Mouse (Mus musculus) ovary, postnatal 14 days (tissue): ENCODE measurements around the gene Cmtm5.
"Not testable (repeated sequence)": the region's sequence is repeated elsewhere in the genome, so short reads cannot be mapped to it uniquely, and the experiment has no call there.

Experiments
- DNase-seq: peaks from one replicate; pipeline ENCODE4 v3.0.0; 2022; ENCODE audit warnings: low spot score

Cmtm5 gene

GRCm38 (mm10) chr14:54959853-54960613 lies 24.0 kb downstream of the Cmtm5 start:
- DNase-seq: not testable (repeated sequence)

- DNase-seq: no peak
These were observed 24.7 kb downstream of the Cmtm5 start for GRCm38 (mm10) chr14:54960769-54961168.

GRCm38 (mm10) chr14:54961487-54961886 lies 25.4 kb downstream of the Cmtm5 start:
- DNase-seq: no peak

GRCm38 (mm10) chr14:54962714-54963113 lies 26.7 kb downstream of the Cmtm5 start:
- no peak for DNase-seq

GRCm38 (mm10) chr14:54963727-54964126 lies 27.7 kb downstream of the Cmtm5 start:
- DNase-seq: no peak

- no peak for DNase-seq
These were observed 29.0 kb downstream of the Cmtm5 start for GRCm38 (mm10) chr14:54965044-54965443.

GRCm38 (mm10) chr14:54965631-54966030 lies 29.6 kb downstream of the Cmtm5 start:
- DNase-seq: no peak

- no peak for DNase-seq
These were observed 30.4 kb downstream of the Cmtm5 start, which contains the start of gene Myh6 for GRCm38 (mm10) chr14:54966320-54966977. Myh6 (minus strand) TSS chr14:54966927.

- no peak for DNase-seq
These were observed 31.8 kb downstream of the Cmtm5 start for GRCm38 (mm10) chr14:54967874-54968273.

- DNase-seq: no peak
These were observed 32.3 kb downstream of the Cmtm5 start for GRCm38 (mm10) chr14:54968344-54968743.

GRCm38 (mm10) chr14:54972786-54973185 lies 36.7 kb downstream of the Cmtm5 start:
- DNase-seq: not testable (repeated sequence)

- DNase-seq: no peak
These were observed 38.2 kb downstream of the Cmtm5 start for GRCm38 (mm10) chr14:54974068-54974791.

GRCm38 (mm10) chr14:54976633-54977032 lies 40.6 kb downstream of the Cmtm5 start, which contains the start of gene Gm17428:
Gm17428 (plus strand) TSS chr14:54976933.
- DNase-seq: no peak

- DNase-seq: no peak
These were observed 42.6 kb downstream of the Cmtm5 start for GRCm38 (mm10) chr14:54978664-54979063.

- DNase-seq: no peak
These were observed 45.9 kb downstream of the Cmtm5 start for GRCm38 (mm10) chr14:54981934-54982333.

- not testable (repeated sequence) for DNase-seq
These were observed 52.4 kb downstream of the Cmtm5 start for GRCm38 (mm10) chr14:54988350-54988874.
